Mouse (Mus musculus) adrenal gland, adult 10 weeks (tissue): ENCODE results near the gene Apopt1. TPM values are rescaled to one million over a fixed set of nuclear protein-coding genes. Genes with fewer than 3 reads are reported as not detected.

ENCODE experiments used
- polyA plus RNA-seq: library from polyadenylated mRNA; stranded (reverse); fragments of 350-450 nt; fragmentation: Illumina TruSeq; extraction: RNeasy Lipid Tissue Mini Kit (QIAGEN cat#74804); gene quantifications from one replicate; pipeline ENCODE4 v1.2.3, GENCODE M21; 2014; ENCODE audit warnings: low read depth, low replicate concordance

The Apopt1 gene
- polyA plus RNA-seq = 45.3 TPM

GRCm38 (mm10) chr12:111713004-111713651, at the start of gene Apopt1, which contains the start of gene Bag5:
Gene Apopt1 (plus strand): TSS chr12:111713261.
Gene Bag5 (minus strand): TSS chr12:111713257.

GRCm38 (mm10) chr12:111672176-111672575, 40.9 kb upstream of the Apopt1 start, which contains the start of gene Ckb:
Gene Ckb (minus strand): TSS chr12:111672338.

GRCm38 (mm10) chr12:111677882-111678669, 35.0 kb upstream of the Apopt1 start, which contains the start of gene Trmt61a:
Gene Trmt61a (plus strand): TSS chr12:111678105.

GRCm38 (mm10) chr12:111758381-111759175, 45.5 kb downstream of the Apopt1 start, which contains the start of gene Klc1:
Gene Klc1 (plus strand): TSS chr12:111758849.

Other genes starting within 250 kb of the Apopt1 start
- gene Gm266, start 227.4 kb upstream of the Apopt1 start, polyA plus RNA-seq = not detected
- 976 TPM for gene Eif5, start 175.2 kb upstream of the Apopt1 start, polyA plus RNA-seq
- 266 TPM for gene Mark3, start 138.7 kb upstream of the Apopt1 start, polyA plus RNA-seq
- 0.58 TPM for gene Ckb, start 40.9 kb upstream of the Apopt1 start, polyA plus RNA-seq
- not detected for gene Trmt61a, start 35.2 kb upstream of the Apopt1 start, polyA plus RNA-seq
- 37.5 TPM for gene Bag5, start within 50 bp of the Apopt1 start, polyA plus RNA-seq
- 5.1 TPM for gene Klc1, start 45.6 kb downstream of the Apopt1 start, polyA plus RNA-seq
- 1.6 TPM for gene Xrcc3, start 100.6 kb downstream of the Apopt1 start, polyA plus RNA-seq
- gene Zfyve21, start 100.9 kb downstream of the Apopt1 start, polyA plus RNA-seq = 23.0 TPM
- 3.4 TPM for gene Ppp1r13b, start 194.8 kb downstream of the Apopt1 start, polyA plus RNA-seq